Mouse (Mus musculus): Measurements from ENCODE around the gene Cdh12. TPM values are rescaled to one million over a fixed set of nuclear protein-coding genes. Genes with fewer than 3 reads are reported as not detected.
A peak's percentile ranks its signal among the peaks of the same experiment; 100 is the strongest.
"Not testable (repeated sequence)": the region's sequence is repeated elsewhere in the genome, so short reads cannot be mapped to it uniquely, and the experiment has no call there.

Cdh12 gene
- total RNA-seq, 1 experiment = not detected

DNA sequence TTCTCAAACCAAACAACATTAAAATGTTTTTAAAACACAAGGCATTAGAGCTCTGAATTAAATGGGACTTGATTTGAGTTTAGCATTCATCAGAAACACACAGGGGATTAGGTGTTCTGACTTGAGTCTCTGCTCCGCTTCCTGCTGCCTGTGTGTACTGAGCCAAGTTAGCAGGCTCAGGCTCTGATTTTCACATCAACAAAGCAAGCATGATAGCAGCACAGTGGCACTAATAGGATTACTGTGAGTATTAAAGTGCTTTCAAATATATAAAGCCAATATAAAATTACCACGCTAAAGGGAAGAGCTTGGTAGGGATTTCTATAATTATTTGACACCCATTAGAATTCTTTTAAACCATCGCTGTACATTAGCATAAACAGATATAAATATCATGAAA, 895.7 kb downstream of the Cdh12 start:
- no peaks in the 10 kb centered on the region for H3K4me1 ChIP-seq (ENCODE audit: control insufficient read depth in 2 of 2, insufficient read depth in 2 of 2, low read length in 2 of 2, poor library complexity in 1 of 2)
- DNase-seq (ENCODE audit: low read depth, low spot score) = no peak
- no peak overlapping the region for H3K9ac ChIP-seq (ENCODE audit: insufficient read depth, low read depth, low read length, poor library complexity, severe bottlenecking)
- no peak overlapping the region for H3K27ac ChIP-seq (ENCODE audit: insufficient read depth, low read depth, low read length, poor library complexity, severe bottlenecking)
- no peaks in the 10 kb centered on the region for H3K36me3 ChIP-seq (ENCODE audit: control insufficient read depth, insufficient read depth, low read length, poor library complexity, severe bottlenecking)
- TF ChIP-seq ZNF384 (IDR thresholded peaks at IDR 0.05; ENCODE audit: low read depth, low read length) = no peak
- no peak for TF ChIP-seq ZC3H11A (IDR thresholded peaks at IDR 0.05; ENCODE audit: borderline replicate concordance, low read depth, low read length)
- no peak for TF ChIP-seq MAFK (IDR thresholded peaks at IDR 0.05; ENCODE audit: insufficient read depth, low read depth, low read length)
- no peak for TF ChIP-seq CHD2 (IDR thresholded peaks at IDR 0.05; ENCODE audit: low read depth, low read length)
- TF ChIP-seq HCFC1 (IDR thresholded peaks at IDR 0.05; ENCODE audit: borderline replicate concordance, insufficient read depth, low read length) = no peak
- in situ Hi-C loops (cut with MboI; ENCODE audit: low sequenced_read_pairs in 2 of 2, unreplicated experiment in 2 of 2) = no loop called here
- no peak overlapping the region for H3K4me3 ChIP-seq (ENCODE audit: insufficient read depth in 1 of 2, low read depth in 1 of 2, low read length in 2 of 2, poor library complexity in 1 of 2, severe bottlenecking in 1 of 2)
- H3K9me3 ChIP-seq (ENCODE audit: control insufficient read depth, insufficient read depth, low read depth, low read length) = no peaks in the 10 kb centered on the region

- H3K36me3 ChIP-seq (ENCODE audit: control insufficient read depth, insufficient read depth, low read length, poor library complexity, severe bottlenecking) = no peaks in the 10 kb centered on the region
- in situ Hi-C loops (cut with MboI; ENCODE audit: low sequenced_read_pairs in 2 of 2, unreplicated experiment in 2 of 2) = no loop called here
- TF ChIP-seq MAFK (IDR thresholded peaks at IDR 0.05; ENCODE audit: insufficient read depth, low read depth, low read length) = no peak
- no peaks in the 10 kb centered on the region for H3K9me3 ChIP-seq (ENCODE audit: control insufficient read depth, insufficient read depth, low read depth, low read length)
- H3K27ac ChIP-seq (ENCODE audit: insufficient read depth, low read depth, low read length, poor library complexity, severe bottlenecking) = no peak overlapping the region
- no peak overlapping the region for H3K9ac ChIP-seq (ENCODE audit: insufficient read depth, low read depth, low read length, poor library complexity, severe bottlenecking)
- DNase-seq (ENCODE audit: low read depth, low spot score) = no peak
- H3K4me1 ChIP-seq (ENCODE audit: control insufficient read depth in 2 of 2, insufficient read depth in 2 of 2, low read length in 2 of 2, poor library complexity in 1 of 2) = no peaks in the 10 kb centered on the region
- no peak overlapping the region for H3K4me3 ChIP-seq (ENCODE audit: insufficient read depth in 1 of 2, low read depth in 1 of 2, low read length in 2 of 2, poor library complexity in 1 of 2, severe bottlenecking in 1 of 2)
These were observed 906.5 kb downstream of the Cdh12 start for GRCm38 (mm10) chr15:21355356-21356101.

- Histone ChIP-seq H3K4me3 (ENCODE audit: insufficient read depth in 1 of 2, low read depth in 1 of 2, low read length in 2 of 2, poor library complexity in 1 of 2, severe bottlenecking in 1 of 2) (no peak overlapping the region), H3K27ac (ENCODE audit: insufficient read depth, low read depth, low read length, poor library complexity, severe bottlenecking) (no peak overlapping the region; the same call in 1 of the 2 replicates), H3K9me3 (ENCODE audit: control insufficient read depth, insufficient read depth, low read depth, low read length) (no peaks in the 10 kb centered on the region), H3K9ac (ENCODE audit: insufficient read depth, low read depth, low read length, poor library complexity, severe bottlenecking) (no peak overlapping the region), H3K4me1 (ENCODE audit: control insufficient read depth in 2 of 2, insufficient read depth in 2 of 2, low read length in 2 of 2, poor library complexity in 1 of 2) (peaks cover 0 to 7% of the 10 kb centered on the region in 2 experiments; a peak in 2 of 4 replicates), H3K36me3 (ENCODE audit: control insufficient read depth, insufficient read depth, low read length, poor library complexity, severe bottlenecking) (no peaks in the 10 kb centered on the region)
- in situ Hi-C loops (cut with MboI; ENCODE audit: low sequenced_read_pairs in 2 of 2, unreplicated experiment in 2 of 2) = no loop called here
- no peak for TF ChIP-seq ZC3H11A (IDR thresholded peaks at IDR 0.05; ENCODE audit: borderline replicate concordance, low read depth, low read length)
- TF ChIP-seq MAFK (IDR thresholded peaks at IDR 0.05; ENCODE audit: insufficient read depth, low read depth, low read length) = no peak
- TF ChIP-seq CHD2 (IDR thresholded peaks at IDR 0.05; ENCODE audit: low read depth, low read length) = no peak
- TF ChIP-seq HCFC1 (IDR thresholded peaks at IDR 0.05; ENCODE audit: borderline replicate concordance, insufficient read depth, low read length) = no peak
- TF ChIP-seq ZNF384 (IDR thresholded peaks at IDR 0.05; ENCODE audit: low read depth, low read length) = no peak
- DNase-seq (ENCODE audit: low read depth, low spot score) = peak; percentile 65
These were observed 917.3 kb downstream of the Cdh12 start for GRCm38 (mm10) chr15:21366366-21366765.

DNA sequence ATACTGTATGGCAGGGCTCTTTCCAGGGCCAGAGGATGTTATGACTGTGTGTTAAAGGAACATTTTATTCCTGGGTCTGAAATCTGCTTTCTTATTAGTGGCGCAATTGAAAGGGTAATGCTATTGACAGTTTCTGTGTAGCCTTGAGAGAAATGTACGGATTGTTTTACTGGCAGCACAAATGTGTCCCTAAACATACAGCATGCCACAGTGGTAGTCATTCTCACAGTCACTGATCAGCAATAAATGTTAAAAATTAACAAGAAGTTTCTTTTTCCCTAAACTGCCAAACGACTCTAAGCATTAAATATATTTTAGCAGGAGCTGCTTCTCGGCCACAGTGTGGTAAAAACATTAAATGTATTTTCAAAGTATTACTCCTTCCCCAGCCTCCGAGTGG, 926.4 kb downstream of the Cdh12 start:
- no peak for TF ChIP-seq MAFK (IDR thresholded peaks at IDR 0.05; ENCODE audit: insufficient read depth, low read depth, low read length)
- TF ChIP-seq CHD2 (IDR thresholded peaks at IDR 0.05; ENCODE audit: low read depth, low read length) = no peak
- no peak for TF ChIP-seq ZNF384 (IDR thresholded peaks at IDR 0.05; ENCODE audit: low read depth, low read length)
- TF ChIP-seq HCFC1 (IDR thresholded peaks at IDR 0.05; ENCODE audit: borderline replicate concordance, insufficient read depth, low read length) = no peak
- no peak for TF ChIP-seq ZC3H11A (IDR thresholded peaks at IDR 0.05; ENCODE audit: borderline replicate concordance, low read depth, low read length)
- Histone ChIP-seq H3K36me3 (ENCODE audit: control insufficient read depth, insufficient read depth, low read length, poor library complexity, severe bottlenecking) (no peaks in the 10 kb centered on the region), H3K27ac (ENCODE audit: insufficient read depth, low read depth, low read length, poor library complexity, severe bottlenecking) (no peak overlapping the region), H3K4me1 (ENCODE audit: control insufficient read depth in 2 of 2, insufficient read depth in 2 of 2, low read length in 2 of 2, poor library complexity in 1 of 2) (no peaks in the 10 kb centered on the region), H3K9me3 (ENCODE audit: control insufficient read depth, insufficient read depth, low read depth, low read length) (no peaks in the 10 kb centered on the region), H3K4me3 (ENCODE audit: insufficient read depth in 1 of 2, low read depth in 1 of 2, low read length in 2 of 2, poor library complexity in 1 of 2, severe bottlenecking in 1 of 2) (no peak overlapping the region), H3K9ac (ENCODE audit: insufficient read depth, low read depth, low read length, poor library complexity, severe bottlenecking) (no peak overlapping the region)
- in situ Hi-C loops (cut with MboI; ENCODE audit: low sequenced_read_pairs in 2 of 2, unreplicated experiment in 2 of 2) = no loop called here
- no peak for DNase-seq (ENCODE audit: low read depth, low spot score)

GRCm38 (mm10) chr15:21375871-21376270, 926.8 kb downstream of the Cdh12 start:
- H3K9me3 ChIP-seq (ENCODE audit: control insufficient read depth, insufficient read depth, low read depth, low read length) = no peaks in the 10 kb centered on the region
- in situ Hi-C loops (cut with MboI; ENCODE audit: low sequenced_read_pairs in 2 of 2, unreplicated experiment in 2 of 2) = no loop called here
- no peaks in the 10 kb centered on the region for H3K36me3 ChIP-seq (ENCODE audit: control insufficient read depth, insufficient read depth, low read length, poor library complexity, severe bottlenecking)
- no peak for TF ChIP-seq ZNF384 (IDR thresholded peaks at IDR 0.05; ENCODE audit: low read depth, low read length)
- TF ChIP-seq HCFC1 (IDR thresholded peaks at IDR 0.05; ENCODE audit: borderline replicate concordance, insufficient read depth, low read length) = no peak
- no peak for TF ChIP-seq CHD2 (IDR thresholded peaks at IDR 0.05; ENCODE audit: low read depth, low read length)
- no peak for TF ChIP-seq ZC3H11A (IDR thresholded peaks at IDR 0.05; ENCODE audit: borderline replicate concordance, low read depth, low read length)
- no peak for TF ChIP-seq MAFK (IDR thresholded peaks at IDR 0.05; ENCODE audit: insufficient read depth, low read depth, low read length)
- no peak for DNase-seq (ENCODE audit: low read depth, low spot score)
- no peak overlapping the region for H3K27ac ChIP-seq (ENCODE audit: insufficient read depth, low read depth, low read length, poor library complexity, severe bottlenecking)
- H3K4me3 ChIP-seq (ENCODE audit: insufficient read depth in 1 of 2, low read depth in 1 of 2, low read length in 2 of 2, poor library complexity in 1 of 2, severe bottlenecking in 1 of 2) = no peak overlapping the region
- no peak overlapping the region for H3K9ac ChIP-seq (ENCODE audit: insufficient read depth, low read depth, low read length, poor library complexity, severe bottlenecking)
- no peaks in the 10 kb centered on the region for H3K4me1 ChIP-seq (ENCODE audit: control insufficient read depth in 2 of 2, insufficient read depth in 2 of 2, low read length in 2 of 2, poor library complexity in 1 of 2)

DNA sequence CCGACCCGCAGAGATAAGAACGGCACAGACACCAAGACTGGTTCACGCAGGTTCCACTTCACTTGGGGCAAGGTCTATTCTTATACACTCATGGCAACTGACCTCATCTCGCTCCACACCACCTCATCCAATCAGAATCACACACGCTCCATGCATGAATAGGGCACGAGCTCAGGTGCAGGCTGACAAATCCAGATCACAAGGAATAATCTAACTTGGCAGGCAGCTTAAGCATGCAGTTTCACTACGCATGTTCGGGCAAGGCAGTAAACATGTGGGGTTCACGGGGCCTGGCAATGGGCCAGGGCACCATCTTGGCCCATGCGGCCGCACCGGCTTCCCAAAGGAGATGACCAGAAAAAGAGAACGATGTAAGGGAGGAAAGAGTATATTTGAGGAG, 942.4 kb downstream of the Cdh12 start:
- DNase-seq (ENCODE audit: low read depth, low spot score); H3K4me1 ChIP-seq (ENCODE audit: control insufficient read depth in 2 of 2, insufficient read depth in 2 of 2, low read length in 2 of 2, poor library complexity in 1 of 2); H3K27ac ChIP-seq (ENCODE audit: insufficient read depth, low read depth, low read length, poor library complexity, severe bottlenecking); in situ Hi-C loops (cut with MboI; ENCODE audit: low sequenced_read_pairs in 2 of 2, unreplicated experiment in 2 of 2); H3K36me3 ChIP-seq (ENCODE audit: control insufficient read depth, insufficient read depth, low read length, poor library complexity, severe bottlenecking); H3K9ac ChIP-seq (ENCODE audit: insufficient read depth, low read depth, low read length, poor library complexity, severe bottlenecking); H3K4me3 ChIP-seq (ENCODE audit: insufficient read depth in 1 of 2, low read depth in 1 of 2, low read length in 2 of 2, poor library complexity in 1 of 2, severe bottlenecking in 1 of 2); H3K9me3 ChIP-seq (ENCODE audit: control insufficient read depth, insufficient read depth, low read depth, low read length): not testable (repeated sequence)

Measured in ES-E14 (cell line).